Mouse (Mus musculus): Measurements from ENCODE around the gene Ppp1r18. TPM values are rescaled to one million over a fixed set of nuclear protein-coding genes. Genes with fewer than 3 reads are reported as not detected.
"Not testable (repeated sequence)": the region's sequence is repeated elsewhere in the genome, so short reads cannot be mapped to it uniquely, and the experiment has no call there.

Gene Ppp1r18
- polyA plus RNA-seq, 1 experiment: 48.9 TPM

GRCm38 (mm10) chr17:35838122-35838544, 27.3 kb upstream of the Ppp1r18 start, which contains the start of gene Tubb5:
Tubb5 (minus strand) TSS chr17:35838306.
- TF ChIP-seq CTCF (IDR thresholded peaks at IDR 0.05; ENCODE audit: borderline replicate concordance, extremely low read depth, insufficient read depth, insufficient read length) (no peak), POLR2A (IDR thresholded peaks at IDR 0.05; ENCODE audit: borderline replicate concordance, extremely low read depth, insufficient read depth, insufficient read length, poor library complexity, severe bottlenecking) (peak; percentile 94)
- DNase-seq (ENCODE audit: low read depth): peak; percentile 99

DNA sequence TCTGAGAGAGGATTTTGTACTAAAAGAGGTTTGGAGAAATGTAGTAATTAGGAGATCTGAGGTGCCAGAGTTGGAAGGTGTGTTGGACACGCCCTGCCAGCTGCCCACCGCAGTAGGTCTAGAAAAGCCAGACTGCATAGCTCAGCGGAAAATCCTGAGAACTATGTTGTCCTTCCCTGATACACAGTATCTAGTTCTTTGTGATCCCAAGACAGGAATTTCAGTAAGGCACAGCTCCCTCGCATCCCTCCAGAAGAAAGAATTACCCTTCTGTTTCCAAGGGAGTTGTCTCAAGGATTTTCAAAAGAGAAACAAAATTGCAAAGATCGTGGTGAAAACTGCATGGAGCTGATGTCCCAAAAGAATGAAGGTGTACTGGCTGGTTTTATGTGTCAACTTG, 26.8 kb upstream of the Ppp1r18 start:
- no peak for DNase-seq (ENCODE audit: low read depth)
- TF ChIP-seq POLR2A (IDR thresholded peaks at IDR 0.05; ENCODE audit: borderline replicate concordance, extremely low read depth, insufficient read depth, insufficient read length, poor library complexity, severe bottlenecking) (no peak), CTCF (IDR thresholded peaks at IDR 0.05; ENCODE audit: borderline replicate concordance, extremely low read depth, insufficient read depth, insufficient read length) (no peak)

DNA sequence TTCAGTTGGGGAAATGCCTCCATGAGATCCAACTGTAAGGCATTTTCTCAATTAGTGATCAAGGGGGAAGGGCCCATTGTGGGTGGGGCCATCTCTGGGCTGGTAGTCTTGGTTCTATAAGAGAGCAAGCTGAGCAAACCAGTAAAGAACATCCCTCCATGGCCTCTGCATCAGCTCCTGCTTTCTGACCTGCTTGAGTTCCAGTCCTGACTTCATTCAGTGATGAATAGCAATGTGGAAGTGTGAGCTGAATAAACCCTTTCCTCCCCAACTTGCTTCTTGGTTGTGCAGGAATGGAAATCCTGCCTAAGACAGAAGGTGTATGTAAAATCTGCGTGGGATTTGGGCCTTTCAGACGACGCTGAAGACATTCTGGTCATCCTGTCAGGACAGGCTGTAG, 26.4 kb upstream of the Ppp1r18 start:
- DNase-seq (ENCODE audit: low read depth): not testable (repeated sequence)

DNA sequence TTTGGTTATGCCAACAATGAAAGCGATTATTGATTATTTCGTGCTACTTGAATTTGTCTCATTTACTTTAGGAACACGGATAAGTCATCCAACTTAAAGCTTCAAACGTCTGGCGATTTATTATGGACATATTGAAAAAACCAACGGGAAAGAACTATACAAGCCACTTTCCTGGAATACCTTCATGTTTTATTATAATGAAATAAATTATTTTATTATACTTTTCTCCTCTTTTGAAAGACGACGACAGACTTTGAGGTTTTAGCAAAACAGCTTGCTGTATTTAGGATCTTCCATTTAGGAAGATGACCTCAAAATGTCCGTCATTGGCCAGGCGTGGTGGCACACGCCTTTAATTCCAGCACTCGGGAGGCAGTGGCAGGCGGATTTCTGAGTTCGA, 24.8 kb upstream of the Ppp1r18 start:
- TF ChIP-seq CTCF (IDR thresholded peaks at IDR 0.05; ENCODE audit: borderline replicate concordance, extremely low read depth, insufficient read depth, insufficient read length): no peak
- DNase-seq (ENCODE audit: low read depth): no peak

DNA sequence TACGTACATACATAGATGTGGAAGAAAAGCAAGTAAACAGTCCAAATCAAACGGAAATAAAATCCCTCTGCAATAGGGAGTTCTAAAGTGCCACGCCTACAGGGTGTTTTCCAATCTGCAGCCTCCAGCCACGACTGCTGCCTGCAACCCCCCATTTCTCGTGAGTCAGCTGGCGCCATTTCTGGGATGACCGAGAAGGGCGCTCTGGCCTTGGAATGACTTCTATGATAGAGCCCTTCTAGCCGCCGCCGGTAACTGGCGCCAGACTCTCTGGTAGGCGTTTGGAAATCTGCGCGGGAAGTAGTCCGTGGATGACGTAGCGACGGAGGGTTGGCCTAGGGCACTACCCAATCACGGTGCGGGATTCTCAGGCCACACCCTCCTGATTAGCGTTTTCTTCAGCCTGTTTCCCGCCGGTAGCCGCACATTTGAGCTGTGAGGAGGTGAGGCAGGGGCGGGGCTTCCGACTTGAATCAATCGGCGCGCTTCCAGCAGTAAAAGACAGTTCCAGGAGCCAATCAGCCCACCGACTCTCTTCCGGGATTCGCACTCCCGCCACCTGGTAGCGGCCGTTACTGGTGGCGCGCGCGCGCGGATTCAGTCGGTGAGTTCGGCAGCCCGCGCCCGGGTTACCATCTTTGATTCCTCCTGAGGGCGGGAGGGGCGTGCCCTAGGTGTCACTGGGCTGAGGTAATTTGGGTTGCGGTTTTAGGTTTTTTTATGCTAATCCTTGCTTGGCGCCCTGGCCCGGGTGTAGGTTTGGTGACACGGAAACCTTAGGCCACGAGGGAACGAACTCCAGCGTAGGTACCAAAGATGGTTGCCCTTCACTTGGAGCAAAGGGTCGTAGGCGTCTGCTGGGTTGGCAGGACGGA, 24.1 kb upstream of the Ppp1r18 start, which contains the start of gene Mdc1:
Mdc1 (plus strand) TSS at position 440 of the 875 bp plus-strand sequence.
- TF ChIP-seq CTCF (IDR thresholded peaks at IDR 0.05; ENCODE audit: borderline replicate concordance, extremely low read depth, insufficient read depth, insufficient read length) (no peak; the same call in 1 of the 2 replicates), POLR2A (IDR thresholded peaks at IDR 0.05; ENCODE audit: borderline replicate concordance, extremely low read depth, insufficient read depth, insufficient read length, poor library complexity, severe bottlenecking) (peak; percentile 42; the same call in 1 of the 2 replicates)

GRCm38 (mm10) chr17:35842006-35842405, 23.4 kb upstream of the Ppp1r18 start:
- no peak for TF ChIP-seq CTCF (IDR thresholded peaks at IDR 0.05; ENCODE audit: borderline replicate concordance, extremely low read depth, insufficient read depth, insufficient read length)
- TF ChIP-seq POLR2A (IDR thresholded peaks at IDR 0.05; ENCODE audit: borderline replicate concordance, extremely low read depth, insufficient read depth, insufficient read length, poor library complexity, severe bottlenecking): no peak
- DNase-seq (ENCODE audit: low read depth): peak; percentile 20

More for the DNA sequence above, 24.1 kb upstream of the Ppp1r18 start, which contains the start of gene Mdc1:
- peak; percentile 100 for DNase-seq (ENCODE audit: low read depth)

DNA sequence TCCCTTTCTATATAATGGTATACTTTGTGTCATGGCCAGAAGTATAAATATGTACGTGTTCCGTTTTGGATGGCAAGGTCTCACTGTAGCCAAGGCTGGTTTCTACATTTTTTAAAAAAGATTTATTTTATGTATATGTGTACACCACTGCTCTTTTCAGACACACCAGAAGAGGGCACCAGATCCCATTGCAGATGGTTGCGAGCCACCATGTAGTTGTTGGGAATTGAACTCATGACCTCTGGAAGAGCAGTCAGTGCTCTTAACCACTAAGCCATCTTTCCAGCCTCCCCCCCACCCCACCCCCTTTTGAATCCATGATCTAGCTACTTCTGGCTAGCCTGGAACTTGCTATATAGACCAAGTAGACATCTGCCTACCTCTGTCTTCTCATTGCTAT, 21.9 kb upstream of the Ppp1r18 start:
- TF ChIP-seq CTCF (IDR thresholded peaks at IDR 0.05; ENCODE audit: borderline replicate concordance, extremely low read depth, insufficient read depth, insufficient read length) (no peak), POLR2A (IDR thresholded peaks at IDR 0.05; ENCODE audit: borderline replicate concordance, extremely low read depth, insufficient read depth, insufficient read length, poor library complexity, severe bottlenecking) (no peak)
- no peak for DNase-seq (ENCODE audit: low read depth)

- TF ChIP-seq CTCF (IDR thresholded peaks at IDR 0.05; ENCODE audit: borderline replicate concordance, extremely low read depth, insufficient read depth, insufficient read length) (0 out of 2 replicates have a peak, but pooled peaks have one; percentile 2), POLR2A (IDR thresholded peaks at IDR 0.05; ENCODE audit: borderline replicate concordance, extremely low read depth, insufficient read depth, insufficient read length, poor library complexity, severe bottlenecking) (no peak)
- no peak for DNase-seq (ENCODE audit: low read depth)
Observed at GRCm38 (mm10) chr17:35848112-35848511, 17.3 kb upstream of the Ppp1r18 start.

GRCm38 (mm10) chr17:35850974-35851373, 14.4 kb upstream of the Ppp1r18 start:
- TF ChIP-seq POLR2A (IDR thresholded peaks at IDR 0.05; ENCODE audit: borderline replicate concordance, extremely low read depth, insufficient read depth, insufficient read length, poor library complexity, severe bottlenecking) (no peak), CTCF (IDR thresholded peaks at IDR 0.05; ENCODE audit: borderline replicate concordance, extremely low read depth, insufficient read depth, insufficient read length) (no peak)
- no peak for DNase-seq (ENCODE audit: low read depth)

- no peak for DNase-seq (ENCODE audit: low read depth)
- no peak for TF ChIP-seq POLR2A (IDR thresholded peaks at IDR 0.05; ENCODE audit: borderline replicate concordance, extremely low read depth, insufficient read depth, insufficient read length, poor library complexity, severe bottlenecking)
- TF ChIP-seq CTCF (IDR thresholded peaks at IDR 0.05; ENCODE audit: borderline replicate concordance, extremely low read depth, insufficient read depth, insufficient read length): no peak
Observed at GRCm38 (mm10) chr17:35859371-35859770, 6.0 kb upstream of the Ppp1r18 start.

DNA sequence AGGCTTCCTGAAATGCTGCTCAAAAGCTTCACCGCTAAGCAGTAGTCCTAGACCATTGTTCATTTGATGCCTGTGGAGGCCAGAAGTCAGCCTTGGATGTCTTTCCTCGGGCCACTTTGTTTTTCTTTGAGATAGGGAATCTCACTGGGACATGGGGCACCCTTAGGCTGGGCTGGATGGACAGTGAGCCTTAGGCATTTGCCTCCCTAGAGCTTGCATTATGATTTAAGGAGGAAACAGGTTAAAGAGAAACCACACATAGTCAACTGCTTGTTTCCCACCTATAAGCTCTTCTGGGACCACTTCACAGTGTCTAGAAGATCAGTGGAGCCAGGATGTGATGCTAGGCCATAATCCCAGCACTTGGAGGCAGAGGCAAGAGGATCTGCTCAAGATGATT, 5.6 kb upstream of the Ppp1r18 start:
- TF ChIP-seq CTCF (IDR thresholded peaks at IDR 0.05; ENCODE audit: borderline replicate concordance, extremely low read depth, insufficient read depth, insufficient read length) (no peak), POLR2A (IDR thresholded peaks at IDR 0.05; ENCODE audit: borderline replicate concordance, extremely low read depth, insufficient read depth, insufficient read length, poor library complexity, severe bottlenecking) (no peak)
- DNase-seq (ENCODE audit: low read depth): no peak

GRCm38 (mm10) chr17:35860831-35861197, 4.6 kb upstream of the Ppp1r18 start:
- TF ChIP-seq POLR2A (IDR thresholded peaks at IDR 0.05; ENCODE audit: borderline replicate concordance, extremely low read depth, insufficient read depth, insufficient read length, poor library complexity, severe bottlenecking): no peak
- TF ChIP-seq CTCF (IDR thresholded peaks at IDR 0.05; ENCODE audit: borderline replicate concordance, extremely low read depth, insufficient read depth, insufficient read length): no peak

More at GRCm38 (mm10) chr17:35860831-35861197, 4.6 kb upstream of the Ppp1r18 start:
- DNase-seq (ENCODE audit: low read depth): no peak
